Mouse (Mus musculus) hindbrain, postnatal 0 days (tissue): ENCODE measurements around the gene Susd4. TPM values are rescaled to one million over a fixed set of nuclear protein-coding genes. Genes with fewer than 3 reads are reported as not detected.

ENCODE experiments used
- ATAC-seq: fragments of 200-750 bp; cut with Nextera tagmentation; 2 replicates; pipeline ENCODE4 v1.8.0; 2017; ENCODE audit warnings: mild to moderate bottlenecking, moderate TSS enrichment, moderate library complexity
- DNase-seq: peaks from one replicate; pipeline ENCODE4 v3.0.0-alpha.2; 2015; ENCODE audit warnings: low spot score
- H3K27ac ChIP-seq: fragments of 300-500 bp; sonication (generic); 2 replicates; pipeline ENCODE4 v1.5.1; 2014; ENCODE audit warnings: mild to moderate bottlenecking
- H3K27me3 ChIP-seq: fragments of 300-500 bp; sonication (generic); 2 replicates; pipeline ENCODE4 v1.6.1; 2014; ENCODE audit warnings: low read length, mixed read lengths; ENCODE audit not compliant: insufficient read depth
- H3K36me3 ChIP-seq: fragments of 300-500 bp; sonication (generic); 2 replicates; pipeline ENCODE4 v1.6.1; 2014; ENCODE audit warnings: low read length, mixed read lengths; ENCODE audit not compliant: insufficient read depth
- H3K4me1 ChIP-seq: fragments of 300-500 bp; sonication (generic); 2 replicates; pipeline ENCODE4 v1.6.1; 2014; ENCODE audit warnings: antibody characterized with exemption, low read length, mixed read lengths; ENCODE audit not compliant: insufficient read depth
- H3K4me2 ChIP-seq: fragments of 300-500 bp; sonication (generic); 2 replicates; pipeline ENCODE4 v1.6.1; 2014; ENCODE audit warnings: low read depth, mild to moderate bottlenecking, low read length, moderate library complexity, mixed read lengths
- H3K4me3 ChIP-seq: fragments of 300-500 bp; sonication (generic); 2 replicates; pipeline ENCODE4 v1.5.1; 2014; ENCODE audit warnings: low read length
- H3K9ac ChIP-seq: fragments of 300-500 bp; sonication (generic); replicated peaks from 2 replicates; pipeline ENCODE4 v1.6.1; 2014; ENCODE audit warnings: mild to moderate bottlenecking, low read length, moderate library complexity, mixed read lengths
- H3K9me3 ChIP-seq: fragments of 300-500 bp; sonication (generic); 2 replicates; pipeline ENCODE4 v1.6.1; 2016; ENCODE audit warnings: low read length, mixed read lengths
- CTCF ChIP-seq: IDR thresholded peaks from 2 replicates; pipeline ENCODE4 v1.5.1; 2016; ENCODE audit warnings: antibody characterized with exemption, control low read depth, low read depth
- WGBS: fragments of 180-500 bp; shearing (Covaris S2); extraction: QIAGEN DNeasy Blood & Tissue Kit; methylation state at CpG from one replicate; pipeline ENCODE4 v1.1.7; 2014; 5-methylcytosine and 5-hydroxymethylcytosine counted together
- polyA plus RNA-seq: library from polyadenylated mRNA; unstranded; fragments of >200 nt; fragmentation: Nextera tagmentation; extraction: Ambion mirVana; gene quantifications from 2 replicates; pipeline ENCODE4 v1.2.1, GENCODE M21; 2015
- total RNA-seq: library from RNA; depleted of rRNA; stranded (reverse); fragments of >200 nt; gene quantifications from 2 replicates; pipeline ENCODE4 v1.2.3, GENCODE M21; 2014

Gene Susd4
- total and polyA plus RNA-seq, 2 experiments from 2014 or later, result 74.4 to 77.3 TPM

- peak; percentile 89 for DNase-seq
- 21% methylated on average over 14 of the region's 14 CpGs for WGBS
- Histone ChIP-seq H3K9ac (no peak overlapping the region), H3K4me1 (peaks cover 4% of the 10 kb centered on the region; the same call in 1 of the 2 replicates), H3K27me3 (no peaks in the 10 kb centered on the region), H3K4me2 (0 out of 2 replicates have a peak overlapping the region, but pooled peaks have one; percentile 18), H3K27ac (no peak overlapping the region), H3K4me3 (no peak overlapping the region), H3K36me3 (no peaks in the 10 kb centered on the region), H3K9me3 (no peaks in the 10 kb centered on the region)
- peak; percentile 88 for ATAC-seq
- TF ChIP-seq CTCF, result no peak
These were observed 144.7 kb downstream of the Susd4 start for GRCm38 (mm10) chr1:182908050-182909036.

DNA sequence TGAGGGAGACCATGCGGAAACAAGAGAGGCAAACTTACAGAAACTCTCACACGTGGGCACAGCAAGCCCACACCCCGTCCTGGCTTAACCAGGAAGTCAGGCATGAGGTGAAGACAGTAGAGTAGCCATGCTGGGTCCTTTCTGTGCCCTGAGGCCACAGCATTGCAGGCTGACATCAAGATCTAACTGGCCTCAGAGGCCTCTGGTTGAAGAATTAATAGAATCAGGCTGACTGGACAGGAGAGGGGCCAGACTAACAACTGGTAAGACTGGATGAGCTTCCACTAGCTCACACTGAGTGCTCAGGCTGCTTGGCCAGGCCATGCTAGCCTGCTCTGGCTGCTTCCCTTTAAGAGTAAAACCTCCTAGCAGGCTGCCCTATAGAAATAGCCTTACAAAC, 145.4 kb downstream of the Susd4 start:
- H3K9ac ChIP-seq, result no peak overlapping the region
- WGBS, result 59% methylated on average over 3 of the region's 3 CpGs
- H3K36me3 ChIP-seq, result no peaks in the 10 kb centered on the region
- no peak overlapping the region for H3K4me2 ChIP-seq
- TF ChIP-seq CTCF, result no peak
- H3K4me3 ChIP-seq, result no peak overlapping the region
- no peak for DNase-seq
- no peak for ATAC-seq
- H3K9me3 ChIP-seq, result no peaks in the 10 kb centered on the region
- peaks cover 4% of the 10 kb centered on the region; the same call in 1 of the 2 replicates for H3K4me1 ChIP-seq
- H3K27me3 ChIP-seq, result no peaks in the 10 kb centered on the region
- H3K27ac ChIP-seq, result no peak overlapping the region

DNA sequence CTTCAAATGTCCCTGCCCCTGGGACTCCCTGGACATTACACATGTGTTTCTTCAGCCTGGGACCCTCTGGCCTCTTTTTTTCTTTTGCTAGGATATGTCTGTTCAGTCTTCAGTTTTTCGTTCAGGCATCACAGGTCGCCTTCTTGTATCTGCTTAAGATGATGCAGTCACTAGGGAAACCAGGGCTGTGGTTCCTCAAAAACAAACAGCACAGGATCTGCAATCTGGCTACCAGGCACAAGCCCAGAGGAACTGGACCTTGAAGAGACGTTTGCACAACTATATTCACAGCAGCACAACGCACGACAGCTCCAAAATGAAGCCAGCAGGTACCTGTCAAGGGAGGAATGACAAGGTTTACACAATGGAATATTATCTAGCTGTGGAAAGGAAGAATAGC, 145.9 kb downstream of the Susd4 start:
- no peaks in the 10 kb centered on the region for H3K27me3 ChIP-seq
- no peak for DNase-seq
- no peak overlapping the region for H3K27ac ChIP-seq
- H3K9me3 ChIP-seq, result no peaks in the 10 kb centered on the region
- H3K4me3 ChIP-seq, result no peak overlapping the region
- H3K4me2 ChIP-seq, result no peak overlapping the region
- H3K36me3 ChIP-seq, result no peaks in the 10 kb centered on the region
- TF ChIP-seq CTCF, result no peak
- no peak for ATAC-seq
- 68% methylated on average over 5 of the region's 5 CpGs for WGBS
- H3K4me1 ChIP-seq, result peaks cover 4% of the 10 kb centered on the region; the same call in 1 of the 2 replicates
- no peak overlapping the region for H3K9ac ChIP-seq

GRCm38 (mm10) chr1:182912591-182912990, 148.9 kb downstream of the Susd4 start:
- H3K36me3 ChIP-seq, result no peaks in the 10 kb centered on the region
- H3K27me3 ChIP-seq, result no peaks in the 10 kb centered on the region
- DNase-seq (peak; percentile 64), ATAC-seq (no peak)
- H3K9ac ChIP-seq, result no peak overlapping the region
- H3K9me3 ChIP-seq, result no peaks in the 10 kb centered on the region
- no peak for TF ChIP-seq CTCF
- 35% methylated on average over 2 of the region's 2 CpGs for WGBS
- no peak overlapping the region for H3K4me3 ChIP-seq
- no peak overlapping the region for H3K27ac ChIP-seq
- H3K4me2 ChIP-seq, result no peak overlapping the region
- peaks cover 4% of the 10 kb centered on the region; the same call in 1 of the 2 replicates for H3K4me1 ChIP-seq

GRCm38 (mm10) chr1:182914121-182914908, 150.7 kb downstream of the Susd4 start:
- Histone ChIP-seq H3K27me3 (no peaks in the 10 kb centered on the region), H3K36me3 (no peaks in the 10 kb centered on the region), H3K4me3 (no peak overlapping the region), H3K4me1 (0 out of 2 replicates have a peak, but pooled peaks cover 9% of the 10 kb centered on the region), H3K27ac (no peak overlapping the region), H3K9me3 (no peaks in the 10 kb centered on the region), H3K9ac (no peak overlapping the region), H3K4me2 (no peak overlapping the region)
- no peak for TF ChIP-seq CTCF
- DNase-seq (no peak), ATAC-seq (no peak)
- 89% methylated on average over 4 of the region's 4 CpGs for WGBS

- ATAC-seq (no peak), DNase-seq (no peak)
- 97% methylated on average over 5 of the region's 5 CpGs for WGBS
These were observed 152.5 kb downstream of the Susd4 start for GRCm38 (mm10) chr1:182916166-182916565.

More at GRCm38 (mm10) chr1:182916166-182916565, 152.5 kb downstream of the Susd4 start:
- no peaks in the 10 kb centered on the region for H3K9me3 ChIP-seq
- no peak for TF ChIP-seq CTCF
- H3K36me3 ChIP-seq, result no peaks in the 10 kb centered on the region
- H3K9ac ChIP-seq, result no peak overlapping the region
- H3K4me3 ChIP-seq, result no peak overlapping the region
- H3K4me2 ChIP-seq, result no peak overlapping the region
- H3K27me3 ChIP-seq, result no peaks in the 10 kb centered on the region
- H3K4me1 ChIP-seq, result 0 out of 2 replicates have a peak, but pooled peaks cover 9% of the 10 kb centered on the region
- no peak overlapping the region for H3K27ac ChIP-seq
